Mouse (Mus musculus) embryo, embryonic 11 days (tissue): ENCODE data around the gene Iqcf4.
"Not testable (repeated sequence)": the region's sequence is repeated elsewhere in the genome, so short reads cannot be mapped to it uniquely, and the experiment has no call there.

Experiments used
- DNase-seq: peaks from one replicate; pipeline ENCODE4 v3.0.0-alpha.2; 2015

Iqcf4 gene

GRCm38 (mm10) chr9:106570896-106571295, at the start of gene Iqcf4:
Gene Iqcf4, minus strand, starts transcription at chr9:106570996.
- no peak for DNase-seq

- no peak for DNase-seq
Observed at GRCm38 (mm10) chr9:106617496-106617895, 46.7 kb upstream of the Iqcf4 start.

- DNase-seq: no peak
Observed at GRCm38 (mm10) chr9:106616306-106616705, 45.5 kb upstream of the Iqcf4 start.

- no peak for DNase-seq
Observed at GRCm38 (mm10) chr9:106614616-106615015, 43.8 kb upstream of the Iqcf4 start.

- DNase-seq: no peak
Observed at GRCm38 (mm10) chr9:106613951-106614350, 43.2 kb upstream of the Iqcf4 start.

- no peak for DNase-seq
Observed at GRCm38 (mm10) chr9:106610727-106611126, 39.9 kb upstream of the Iqcf4 start.

- peak; percentile 75 for DNase-seq
Observed at GRCm38 (mm10) chr9:106600546-106600945, 29.8 kb upstream of the Iqcf4 start.

- DNase-seq: peak; percentile 6
Observed at GRCm38 (mm10) chr9:106598466-106598865, 27.7 kb upstream of the Iqcf4 start.

GRCm38 (mm10) chr9:106595836-106596235, 25.0 kb upstream of the Iqcf4 start:
- no peak for DNase-seq

GRCm38 (mm10) chr9:106595402-106595801, 24.6 kb upstream of the Iqcf4 start:
- DNase-seq: not testable (repeated sequence)

- no peak for DNase-seq
Observed at GRCm38 (mm10) chr9:106592158-106592557, 21.4 kb upstream of the Iqcf4 start.

- no peak for DNase-seq
Observed at GRCm38 (mm10) chr9:106582552-106582951, 11.8 kb upstream of the Iqcf4 start.

- DNase-seq: no peak
Observed at GRCm38 (mm10) chr9:106580016-106580415, 9.2 kb upstream of the Iqcf4 start.

- DNase-seq: no peak
Observed at GRCm38 (mm10) chr9:106576112-106576511, 5.3 kb upstream of the Iqcf4 start.

GRCm38 (mm10) chr9:106573366-106573765, 2.6 kb upstream of the Iqcf4 start:
- DNase-seq: no peak

GRCm38 (mm10) chr9:106572186-106572585, 1.4 kb upstream of the Iqcf4 start:
- DNase-seq: no peak

- DNase-seq: peak; percentile 17
Observed at GRCm38 (mm10) chr9:106566437-106566836, 4.4 kb downstream of the Iqcf4 start.

- no peak for DNase-seq
Observed at GRCm38 (mm10) chr9:106564025-106564424, 6.8 kb downstream of the Iqcf4 start.

- no peak for DNase-seq
Observed at GRCm38 (mm10) chr9:106562291-106562690, 8.5 kb downstream of the Iqcf4 start.

GRCm38 (mm10) chr9:106561531-106561930, 9.3 kb downstream of the Iqcf4 start, which contains the start of gene Iqcf3:
Gene Iqcf3, minus strand, starts transcription at chr9:106561631.
- no peak for DNase-seq

- DNase-seq: no peak
Observed at GRCm38 (mm10) chr9:106534975-106535374, 35.8 kb downstream of the Iqcf4 start.

- DNase-seq: no peak
Observed at GRCm38 (mm10) chr9:106534296-106534695, 36.5 kb downstream of the Iqcf4 start.

GRCm38 (mm10) chr9:106531833-106532232, 39.0 kb downstream of the Iqcf4 start:
- peak; percentile 61 for DNase-seq

GRCm38 (mm10) chr9:106519909-106520308, 50.9 kb downstream of the Iqcf4 start:
- DNase-seq: no peak

GRCm38 (mm10) chr9:106519433-106519832, 51.4 kb downstream of the Iqcf4 start:
- DNase-seq: no peak
